Mouse (Mus musculus): ENCODE measurements at regions not wholly inside any gene's neighbourhood (a gene's known extent, or its start where the extent isn't known, plus 50 kb on each side); places are given as distances from the start of the nearest gene placed in this dataset.

DNA sequence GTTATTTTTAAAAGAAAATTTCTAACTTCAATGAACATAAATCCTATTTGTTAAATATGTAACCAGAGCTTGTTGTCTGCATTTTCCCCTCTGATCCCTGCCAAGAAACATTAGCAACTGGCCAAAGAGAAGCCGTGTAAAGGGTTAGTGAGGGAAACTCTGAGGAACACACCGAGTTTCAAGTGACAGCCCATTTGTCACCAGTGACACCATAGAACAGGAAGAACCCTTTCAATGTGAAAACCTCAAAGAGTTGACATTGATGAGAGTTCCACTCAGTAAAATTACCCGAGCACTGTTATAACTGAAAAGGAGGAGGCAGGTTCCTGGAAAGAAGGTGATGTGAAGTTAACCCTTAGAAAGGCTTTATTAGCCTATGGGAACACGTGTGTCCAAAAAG is 127.5 kb upstream of the Hhip start:
- WGBS = 47% methylated on average over 4 of the region's 4 CpGs
- no peak for ATAC-seq (ENCODE audit: insufficient read depth, low FRiP score, low TSS enrichment)
- DNase-seq (ENCODE audit: low spot score) = no peak
- no peak overlapping the region for H3K4me2 ChIP-seq (ENCODE audit: low read depth)
- H3K36me3 ChIP-seq (ENCODE audit: control insufficient read depth, insufficient read depth, low read length) = no peaks in the 10 kb centered on the region
- H3K27me3 ChIP-seq (ENCODE audit: control insufficient read depth, insufficient read depth, low read length) = no peaks in the 10 kb centered on the region
- no peaks in the 10 kb centered on the region for H3K4me1 ChIP-seq (ENCODE audit: control insufficient read depth, insufficient read depth, low read length)
- no peak overlapping the region for H3K27ac ChIP-seq (ENCODE audit: low read depth, low read length)
- H3K9ac ChIP-seq (ENCODE audit: low read length) = no peak overlapping the region
- H3K4me3 ChIP-seq (ENCODE audit: low read depth, low read length) = no peak overlapping the region
- no peaks in the 10 kb centered on the region for H3K9me3 ChIP-seq (ENCODE audit: control insufficient read depth, low read length)

- no peak overlapping the region for H3K9ac ChIP-seq (ENCODE audit: low read length)
- no peaks in the 10 kb centered on the region for H3K4me1 ChIP-seq (ENCODE audit: control insufficient read depth, insufficient read depth, low read length)
- no peak overlapping the region for H3K27ac ChIP-seq (ENCODE audit: low read depth, low read length)
- no peak overlapping the region for H3K4me2 ChIP-seq (ENCODE audit: low read depth)
- ATAC-seq (ENCODE audit: insufficient read depth, low FRiP score, low TSS enrichment) = no peak
- no peaks in the 10 kb centered on the region for H3K36me3 ChIP-seq (ENCODE audit: control insufficient read depth, insufficient read depth, low read length)
- 77% methylated on average over 9 of the region's 9 CpGs for WGBS
- H3K9me3 ChIP-seq (ENCODE audit: control insufficient read depth, low read length) = no peaks in the 10 kb centered on the region
- H3K27me3 ChIP-seq (ENCODE audit: control insufficient read depth, insufficient read depth, low read length) = no peaks in the 10 kb centered on the region
- no peak for DNase-seq (ENCODE audit: low spot score)
- no peak overlapping the region for H3K4me3 ChIP-seq (ENCODE audit: low read depth, low read length)
Measured at GRCm38 (mm10) chr8:80168688-80169087, 110.9 kb upstream of the Hhip start.

GRCm38 (mm10) chr8:80149458-80150083 is 91.8 kb upstream of the Hhip start:
- Histone ChIP-seq H3K4me3 (ENCODE audit: low read depth, low read length) (no peak overlapping the region), H3K36me3 (ENCODE audit: control insufficient read depth, insufficient read depth, low read length) (no peaks in the 10 kb centered on the region), H3K4me1 (ENCODE audit: control insufficient read depth, insufficient read depth, low read length) (no peaks in the 10 kb centered on the region), H3K4me2 (ENCODE audit: low read depth) (no peak overlapping the region), H3K9me3 (ENCODE audit: control insufficient read depth, low read length) (no peaks in the 10 kb centered on the region), H3K27ac (ENCODE audit: low read depth, low read length) (0 out of 2 replicates have a peak overlapping the region, but pooled peaks have one; percentile 29), H3K9ac (ENCODE audit: low read length) (no peak overlapping the region), H3K27me3 (ENCODE audit: control insufficient read depth, insufficient read depth, low read length) (no peaks in the 10 kb centered on the region)
- ATAC-seq (ENCODE audit: insufficient read depth, low FRiP score, low TSS enrichment) (peak; percentile 58; the same call in 1 of the 2 replicates), DNase-seq (ENCODE audit: low spot score) (peak; percentile 23)
- 37% methylated on average over 9 of the region's 9 CpGs for WGBS

GRCm38 (mm10) chr8:80147929-80148328 is 90.1 kb upstream of the Hhip start:
- Histone ChIP-seq H3K4me2 (ENCODE audit: low read depth) (no peak overlapping the region), H3K27ac (ENCODE audit: low read depth, low read length) (no peak overlapping the region), H3K9ac (ENCODE audit: low read length) (no peak overlapping the region), H3K4me3 (ENCODE audit: low read depth, low read length) (no peak overlapping the region), H3K27me3 (ENCODE audit: control insufficient read depth, insufficient read depth, low read length) (no peaks in the 10 kb centered on the region), H3K36me3 (ENCODE audit: control insufficient read depth, insufficient read depth, low read length) (no peaks in the 10 kb centered on the region), H3K4me1 (ENCODE audit: control insufficient read depth, insufficient read depth, low read length) (no peaks in the 10 kb centered on the region), H3K9me3 (ENCODE audit: control insufficient read depth, low read length) (no peaks in the 10 kb centered on the region)
- no peak for ATAC-seq (ENCODE audit: insufficient read depth, low FRiP score, low TSS enrichment)
- no peak for DNase-seq (ENCODE audit: low spot score)
- WGBS = 88% methylated on average over 3 of the region's 3 CpGs

DNA sequence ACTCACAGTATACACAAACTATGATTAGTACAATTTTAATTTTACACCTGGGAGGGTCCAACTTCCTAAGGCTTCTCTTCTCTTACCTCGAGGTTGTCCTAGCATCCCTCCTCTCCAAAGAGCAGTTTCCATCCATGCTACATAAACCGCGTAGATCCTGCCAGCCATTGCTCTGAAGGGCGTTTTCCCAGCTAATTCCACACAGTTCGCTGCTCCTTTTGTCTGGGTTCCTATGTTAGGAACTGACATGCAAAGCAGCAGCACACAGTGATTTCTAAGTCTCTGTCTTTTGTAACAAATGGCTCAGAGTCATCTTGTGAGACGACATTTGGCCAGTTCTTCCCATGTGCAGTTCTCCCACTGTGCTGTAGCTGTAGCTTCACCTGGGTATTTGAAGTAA is 80.7 kb upstream of the Hhip start:
- no peak overlapping the region for H3K27ac ChIP-seq (ENCODE audit: low read depth, low read length)
- no peaks in the 10 kb centered on the region for H3K27me3 ChIP-seq (ENCODE audit: control insufficient read depth, insufficient read depth, low read length)
- H3K9ac ChIP-seq (ENCODE audit: low read length) = no peak overlapping the region
- DNase-seq (ENCODE audit: low spot score) (peak; percentile 42), ATAC-seq (ENCODE audit: insufficient read depth, low FRiP score, low TSS enrichment) (no peak)
- 70% methylated on average over 6 of the region's 6 CpGs for WGBS
- H3K4me1 ChIP-seq (ENCODE audit: control insufficient read depth, insufficient read depth, low read length) = no peaks in the 10 kb centered on the region
- H3K9me3 ChIP-seq (ENCODE audit: control insufficient read depth, low read length) = no peaks in the 10 kb centered on the region
- no peak overlapping the region for H3K4me2 ChIP-seq (ENCODE audit: low read depth)
- H3K4me3 ChIP-seq (ENCODE audit: low read depth, low read length) = no peak overlapping the region
- no peaks in the 10 kb centered on the region for H3K36me3 ChIP-seq (ENCODE audit: control insufficient read depth, insufficient read depth, low read length)

- no peak overlapping the region for H3K4me2 ChIP-seq (ENCODE audit: low read depth)
- DNase-seq (ENCODE audit: low spot score) (no peak), ATAC-seq (ENCODE audit: insufficient read depth, low FRiP score, low TSS enrichment) (no peak)
- H3K27ac ChIP-seq (ENCODE audit: low read depth, low read length) = no peak overlapping the region
- WGBS = 81% methylated on average over 3 of the region's 3 CpGs
- H3K4me3 ChIP-seq (ENCODE audit: low read depth, low read length) = no peak overlapping the region
- H3K4me1 ChIP-seq (ENCODE audit: control insufficient read depth, insufficient read depth, low read length) = no peaks in the 10 kb centered on the region
- H3K9me3 ChIP-seq (ENCODE audit: control insufficient read depth, low read length) = no peaks in the 10 kb centered on the region
- no peaks in the 10 kb centered on the region for H3K36me3 ChIP-seq (ENCODE audit: control insufficient read depth, insufficient read depth, low read length)
- no peak overlapping the region for H3K9ac ChIP-seq (ENCODE audit: low read length)
- H3K27me3 ChIP-seq (ENCODE audit: control insufficient read depth, insufficient read depth, low read length) = no peaks in the 10 kb centered on the region
Measured at GRCm38 (mm10) chr8:80120378-80120965, 62.7 kb upstream of the Hhip start.

- Histone ChIP-seq H3K4me1 (ENCODE audit: control insufficient read depth, insufficient read depth, low read length) (no peaks in the 10 kb centered on the region), H3K4me2 (ENCODE audit: low read depth) (no peak overlapping the region), H3K27me3 (ENCODE audit: control insufficient read depth, insufficient read depth, low read length) (no peaks in the 10 kb centered on the region), H3K9ac (ENCODE audit: low read length) (no peak overlapping the region), H3K9me3 (ENCODE audit: control insufficient read depth, low read length) (no peaks in the 10 kb centered on the region), H3K36me3 (ENCODE audit: control insufficient read depth, insufficient read depth, low read length) (no peaks in the 10 kb centered on the region), H3K27ac (ENCODE audit: low read depth, low read length) (no peak overlapping the region), H3K4me3 (ENCODE audit: low read depth, low read length) (no peak overlapping the region)
- DNase-seq (ENCODE audit: low spot score) (no peak), ATAC-seq (ENCODE audit: insufficient read depth, low FRiP score, low TSS enrichment) (no peak)
- 50% methylated on average over 4 of the region's 4 CpGs for WGBS
Measured at GRCm38 (mm10) chr8:80117328-80117727, 59.5 kb upstream of the Hhip start.
